Mouse (Mus musculus): ENCODE measurements around the gene A130010J15Rik.

The A130010J15Rik gene

DNA sequence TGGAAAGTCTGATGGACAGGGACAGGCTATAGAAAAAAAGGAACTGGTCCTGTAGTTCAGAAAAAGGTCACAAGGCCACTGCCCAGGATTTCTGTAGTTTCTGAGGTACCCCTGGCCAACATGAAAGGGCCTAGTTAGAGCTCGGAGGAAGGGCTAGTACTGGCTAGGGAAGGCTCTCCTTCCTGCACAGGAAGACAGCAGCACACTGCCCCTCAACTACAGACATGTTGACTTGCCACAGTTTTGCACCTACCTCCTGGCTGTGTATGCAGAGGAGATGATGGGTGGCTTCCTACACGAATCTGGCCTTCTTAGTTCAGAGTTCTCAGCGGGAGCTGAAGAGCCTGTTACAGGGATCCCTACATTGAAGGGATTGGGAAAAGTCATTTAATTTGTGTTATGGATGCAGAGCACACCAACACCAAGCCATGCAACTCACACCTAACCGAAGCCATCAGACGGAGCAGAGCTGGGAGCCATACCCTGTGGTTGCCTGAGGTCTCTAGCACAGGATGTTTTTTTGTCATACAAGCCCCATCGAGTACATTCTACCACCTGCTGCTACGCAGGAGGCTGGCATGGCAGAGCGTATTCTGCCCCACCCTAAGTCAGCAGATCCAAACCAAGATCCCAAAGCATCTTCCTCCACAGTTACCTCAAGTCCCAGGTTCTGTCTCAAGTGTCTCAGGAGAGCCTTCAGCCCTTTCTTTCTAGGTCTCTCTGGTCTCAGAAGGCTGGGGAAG, 33.0 kb downstream of the A130010J15Rik start:
- peak; percentile 44 to 48 for DNase-seq

DNA sequence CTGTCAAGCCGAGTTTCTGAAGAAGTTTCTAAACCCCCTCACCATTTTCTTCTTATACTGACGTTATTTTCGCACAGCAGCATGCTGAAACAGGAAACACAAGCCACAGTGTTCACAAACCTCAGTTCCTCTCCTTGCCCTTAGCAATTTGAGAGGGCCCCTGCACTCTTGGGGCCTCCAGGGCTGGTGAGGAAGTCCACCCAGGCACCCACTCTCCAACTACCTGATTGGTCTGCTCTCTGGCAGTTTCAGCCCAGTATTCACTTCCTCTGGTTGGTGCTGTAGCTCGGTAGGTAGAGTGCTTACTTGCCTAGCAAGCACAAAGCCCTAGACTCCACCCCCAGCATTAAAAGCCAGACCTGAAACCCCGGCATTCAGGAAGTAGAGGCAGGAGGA, 33.5 kb downstream of the A130010J15Rik start, which contains the start of gene Traf3ip3:
TSS of gene Traf3ip3 (minus strand) at position 321 of the 396 bp plus-strand sequence.
- DNase-seq: peak; percentile 68 to 81

DNA sequence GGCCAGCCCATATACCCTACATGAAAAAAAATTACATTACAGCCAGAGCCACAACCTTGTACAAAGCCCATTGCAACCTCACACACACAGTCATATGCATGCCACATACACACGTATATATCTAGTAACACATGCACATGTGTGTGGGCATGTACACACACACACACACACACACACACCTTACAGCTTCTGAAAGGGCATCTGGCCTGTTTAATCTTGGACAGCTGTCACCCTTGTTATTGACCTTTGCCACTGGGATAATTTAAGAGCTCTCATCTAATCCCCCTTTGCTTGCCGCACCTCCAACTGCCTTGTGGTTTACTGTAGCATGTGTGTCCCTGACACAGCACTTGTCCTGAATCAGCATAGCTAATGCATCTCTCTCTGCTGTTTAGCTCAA, 36.0 kb downstream of the A130010J15Rik start:
- DNase-seq: no peak

DNA sequence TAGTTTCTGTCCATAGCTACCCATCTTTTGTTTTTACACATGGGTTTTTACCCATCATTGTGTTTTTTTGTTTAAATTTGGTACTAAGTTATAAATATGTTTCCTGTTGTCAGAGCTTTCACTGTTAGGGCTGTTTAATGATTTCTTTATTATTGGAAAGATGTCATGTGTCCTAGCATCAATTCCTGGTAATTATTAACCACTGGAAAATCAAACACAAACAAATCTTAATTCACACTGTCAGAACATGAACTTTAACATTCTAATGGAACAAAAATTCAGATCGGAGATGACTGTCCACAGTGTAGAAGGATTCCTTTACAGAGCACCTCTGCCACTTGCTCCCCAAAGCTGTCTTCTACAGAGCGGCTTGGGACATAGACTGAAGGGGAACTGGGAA, 37.6 kb downstream of the A130010J15Rik start:
- no peak for DNase-seq

DNA sequence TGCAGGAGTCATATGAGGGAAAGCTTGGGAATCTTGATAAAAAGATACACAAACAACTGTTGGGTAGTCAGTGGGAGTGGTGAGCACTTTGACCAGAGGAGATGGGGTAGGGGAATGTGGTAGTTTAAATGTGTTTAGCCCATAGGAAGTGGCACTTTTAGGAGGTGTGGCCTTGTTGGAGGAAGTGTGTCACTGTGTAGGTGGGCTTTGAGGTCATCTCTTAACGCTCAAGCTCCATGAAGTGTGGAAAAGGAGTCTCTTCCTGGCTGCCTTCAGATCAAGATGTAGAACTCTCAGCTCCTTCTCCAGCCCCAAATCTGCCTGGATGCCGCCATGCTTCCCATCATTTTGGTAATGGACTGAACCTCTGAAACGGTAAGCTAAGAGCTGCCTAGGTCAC, 39.7 kb downstream of the A130010J15Rik start, which contains the start of gene Lamb3:
TSS of gene Lamb3 (plus strand) at position 197 of the 400 bp plus-strand sequence.
- DNase-seq: peak in 1 of 2 experiments; percentile 26

DNA sequence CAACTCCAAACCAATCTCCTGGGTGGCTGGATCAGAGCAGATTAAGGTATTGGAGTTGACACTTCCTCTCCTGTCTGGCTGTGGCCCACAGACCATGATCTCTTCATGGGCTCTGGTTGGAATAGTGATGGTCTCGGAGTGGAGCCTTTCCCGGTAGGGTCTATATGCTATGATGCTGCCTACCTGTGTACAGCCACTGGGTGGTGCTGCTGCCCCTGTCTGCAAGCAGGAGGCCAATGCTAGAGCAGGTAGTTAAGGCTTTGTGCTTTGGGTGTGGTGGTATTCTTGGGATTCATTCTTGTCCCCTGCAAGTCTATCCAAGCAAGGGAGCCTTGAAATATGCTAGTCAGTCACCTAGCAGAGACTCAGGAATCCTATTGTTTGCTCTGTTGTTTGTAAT, 40.3 kb downstream of the A130010J15Rik start:
- peak; percentile 66 to 81 for DNase-seq

DNA sequence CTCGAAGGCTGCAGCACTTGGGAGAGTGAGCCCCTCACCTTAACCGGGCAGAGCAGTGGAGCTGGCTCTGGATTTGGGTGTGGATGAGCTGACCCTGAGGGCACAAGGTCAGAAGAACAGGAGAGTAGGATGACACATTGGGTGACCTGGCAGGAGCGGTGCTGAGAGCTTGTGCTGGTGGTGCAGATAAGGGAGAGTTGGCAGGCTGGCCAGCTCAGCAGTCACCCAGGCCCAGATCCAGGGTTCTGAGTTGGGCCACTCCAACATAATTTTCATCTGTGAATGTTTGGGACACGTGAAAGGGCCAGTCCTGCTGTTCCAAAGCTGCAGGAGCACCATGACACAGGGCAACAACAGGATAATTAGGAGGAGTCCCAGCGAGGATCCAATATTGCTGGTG, 43.5 kb downstream of the A130010J15Rik start:
- no peak for DNase-seq

DNA sequence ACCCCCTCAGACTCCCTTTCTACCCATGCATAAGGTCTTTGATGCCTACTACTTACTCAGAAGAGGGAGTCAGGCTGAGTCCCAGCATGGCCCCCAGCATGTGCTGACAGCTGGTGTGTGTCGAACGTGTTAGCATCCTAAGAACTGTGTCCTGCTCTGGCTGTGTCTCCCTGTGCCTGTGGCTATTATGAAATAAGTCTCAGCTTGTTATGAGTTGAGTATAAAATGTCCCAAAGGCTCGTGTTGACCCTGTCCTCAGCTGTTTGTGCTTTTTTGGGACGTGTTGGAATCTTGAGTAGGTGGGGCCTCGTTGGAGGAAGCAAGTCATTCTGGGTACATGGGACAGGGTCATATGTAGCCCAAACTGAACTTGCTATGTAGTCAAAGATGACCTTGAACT, 46.2 kb downstream of the A130010J15Rik start:
- DNase-seq: no peak

DNA sequence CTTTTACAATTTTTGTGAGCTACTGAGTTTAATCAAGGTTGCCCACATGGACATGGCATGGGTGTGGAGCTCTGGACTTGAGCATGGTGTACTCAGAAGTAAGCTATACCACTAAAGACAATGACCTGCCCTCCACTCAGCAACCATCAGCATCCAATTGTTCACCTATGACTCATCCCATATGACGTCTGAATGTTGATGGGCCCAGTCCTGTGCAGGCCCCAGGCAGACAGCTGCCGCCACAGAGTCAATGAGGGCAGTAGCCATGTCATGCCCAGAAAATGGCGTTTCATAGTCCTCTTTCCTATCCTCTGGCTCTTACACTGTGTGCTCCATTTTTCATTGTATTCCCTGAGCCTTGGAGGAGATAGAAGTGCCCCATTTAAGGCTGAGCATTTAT, 48.2 kb downstream of the A130010J15Rik start:
- DNase-seq: no peak

DNA sequence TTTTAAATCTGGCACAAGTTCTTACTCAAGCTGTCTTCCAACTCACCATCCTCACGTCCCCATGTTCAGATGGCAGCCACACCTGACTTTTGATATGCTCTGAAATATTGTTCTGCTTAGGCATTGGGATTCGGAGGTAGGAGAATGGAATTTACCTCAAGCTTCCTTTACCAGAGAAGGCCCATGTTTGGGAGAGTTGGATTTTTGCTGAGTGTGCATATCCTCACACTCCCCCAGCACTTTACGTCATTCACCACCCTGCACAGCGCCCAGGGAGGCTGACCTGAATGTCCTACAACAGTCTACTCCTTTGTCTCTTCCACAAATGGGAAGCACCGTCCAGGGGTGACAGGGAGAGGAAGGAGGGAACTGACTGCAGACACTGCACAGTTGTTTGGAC, 52.6 kb downstream of the A130010J15Rik start:
- DNase-seq: no peak

DNA sequence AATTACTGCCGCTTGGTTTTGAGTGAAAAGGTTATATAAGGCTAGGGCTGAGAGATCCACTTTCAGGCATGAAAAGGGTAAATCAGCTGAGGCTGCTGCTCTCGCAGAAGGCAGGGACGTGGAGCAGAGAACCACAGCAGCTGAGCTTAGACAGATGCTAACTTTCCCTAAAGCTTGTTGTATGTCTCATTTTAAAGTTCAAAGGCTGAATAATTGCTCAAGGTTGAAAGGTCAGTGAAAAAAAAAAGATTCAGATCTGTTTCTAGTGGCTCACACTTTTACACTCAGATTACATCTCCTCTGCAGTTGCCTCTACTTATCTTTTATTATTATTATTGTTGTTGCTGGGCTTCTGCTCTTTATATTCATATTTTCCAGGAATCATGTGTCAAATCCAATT, 57.7 kb downstream of the A130010J15Rik start:
- DNase-seq: no peak

DNA sequence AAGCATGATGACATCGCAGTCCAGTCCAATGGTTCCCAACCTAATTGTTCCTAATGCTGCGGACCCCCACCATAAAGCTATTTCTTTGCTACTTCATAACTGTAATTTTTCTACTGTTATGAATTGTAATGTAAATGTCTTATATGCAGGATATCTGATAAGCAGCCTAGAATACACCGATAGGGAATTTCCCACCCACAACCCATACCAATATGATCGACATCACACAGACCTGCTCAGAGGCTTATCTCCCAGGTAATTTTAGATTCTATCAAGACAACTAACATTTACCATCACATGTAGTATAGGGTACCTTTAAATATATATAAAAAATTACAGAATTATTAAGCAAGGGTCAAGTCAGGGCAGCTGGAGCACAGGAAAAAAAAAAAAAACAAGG, 58.3 kb downstream of the A130010J15Rik start:
- no peak for DNase-seq

DNA sequence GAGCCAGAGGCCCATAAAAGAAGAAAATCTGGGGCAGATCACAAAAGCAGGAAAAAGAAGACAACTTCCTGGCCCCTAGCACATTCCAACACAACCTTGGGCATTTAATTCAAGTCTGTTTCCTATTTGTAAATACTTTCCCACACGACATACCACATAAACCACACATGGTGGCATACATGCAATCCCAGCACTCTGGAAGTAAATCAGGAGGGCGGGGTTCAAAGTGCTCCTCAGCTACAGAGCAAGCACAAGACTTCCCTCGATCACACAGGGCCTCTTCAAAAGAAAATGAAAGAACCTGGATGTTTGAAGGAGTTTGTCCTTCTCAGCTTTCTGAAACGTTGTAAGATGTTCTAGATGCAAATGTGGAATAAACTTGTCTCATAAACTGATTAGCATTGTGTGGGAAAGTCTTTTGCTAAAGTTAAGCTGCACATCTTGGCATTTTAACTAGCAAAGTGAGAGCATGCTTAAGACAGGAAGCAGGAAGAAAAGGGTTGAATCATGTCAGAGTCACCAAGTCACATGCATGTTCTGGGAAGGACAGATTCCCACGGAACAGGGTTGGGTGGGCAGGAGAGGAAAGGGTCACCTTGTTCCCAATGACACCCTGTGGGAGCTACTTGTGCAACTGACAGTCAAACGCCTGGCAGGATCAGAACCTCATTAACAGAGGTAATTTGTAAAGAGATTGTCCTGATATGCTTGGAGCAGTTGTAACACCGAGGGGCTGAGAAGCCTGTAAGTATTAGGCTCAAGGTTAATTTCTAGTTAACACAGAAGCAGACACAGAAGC, 59.1 kb downstream of the A130010J15Rik start:
- no peak for DNase-seq
